Mouse (Mus musculus) stomach, postnatal 0 days (tissue): ENCODE results near the gene Urgcp.

ENCODE experiments used
- CTCF ChIP-seq: IDR thresholded peaks from 2 replicates; pipeline ENCODE4 v1.5.1; 2016; ENCODE audit warnings: antibody characterized with exemption, low read depth, mild to moderate bottlenecking, moderate library complexity
- EP300 ChIP-seq: optimal IDR thresholded peaks from 2 replicates; pipeline ENCODE3; 2016; ENCODE audit warnings: antibody characterized with exemption

DNA sequence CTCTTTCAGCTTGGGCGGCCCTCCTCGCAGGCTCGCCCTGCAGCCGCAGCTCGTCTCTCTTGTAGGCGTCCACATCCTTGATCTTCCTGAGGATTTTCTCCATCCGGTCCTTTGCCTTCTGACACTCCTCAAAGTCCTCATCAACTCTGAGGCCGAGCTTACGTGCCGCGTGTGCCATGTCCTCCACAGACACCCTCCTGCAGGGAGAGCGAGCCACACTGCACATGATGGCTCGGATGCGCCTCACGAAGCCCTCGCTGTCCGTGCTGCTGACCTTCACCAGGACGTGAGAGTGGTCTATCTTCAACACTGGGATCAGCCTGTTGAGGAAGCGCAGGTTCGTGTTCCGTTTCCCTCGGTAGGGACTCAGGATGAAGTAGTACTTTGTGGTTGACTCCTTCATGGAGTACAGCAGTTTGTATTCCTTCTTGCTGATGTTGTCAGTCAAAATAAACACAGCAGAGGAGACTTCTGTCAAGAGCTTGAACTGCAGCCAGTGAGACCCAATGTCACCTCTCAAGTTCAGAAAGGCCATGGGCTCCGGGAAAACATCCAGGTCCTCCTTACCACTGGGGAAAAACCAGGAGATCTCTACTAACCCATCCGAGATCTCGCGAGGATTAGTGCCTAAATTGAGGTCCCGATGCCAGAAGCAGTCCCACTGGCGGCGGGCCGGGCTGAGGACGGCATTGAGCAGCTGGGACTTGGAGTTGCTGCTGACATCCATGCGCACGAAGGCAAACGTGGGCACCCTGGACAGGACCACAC, 45.1 kb downstream of the Urgcp start:
- TF ChIP-seq CTCF (no peak), EP300 (no peak)
